Mouse (Mus musculus): Measurements from ENCODE around the gene Ino80d. TPM values are rescaled to one million over a fixed set of nuclear protein-coding genes. Genes with fewer than 3 reads are reported as not detected.

Ino80d gene
- total and polyA plus RNA-seq, 2 experiments from 2014 or later, result 5.7 to 11.9 TPM

GRCm38 (mm10) chr1:63080277-63080676 is 34.2 kb downstream of the Ino80d start:
- DNase-seq (no peak), ATAC-seq (no peak)
- no peaks in the 10 kb centered on the region for H3K27me3 ChIP-seq (ENCODE audit: insufficient read depth, low read length)
- no peak for TF ChIP-seq CTCF (IDR thresholded peaks at IDR 0.05; ENCODE audit: low read depth)
- H3K4me2 ChIP-seq (ENCODE audit: low read depth), result no peak overlapping the region
- H3K4me1 ChIP-seq (ENCODE audit: insufficient read depth), result no peaks in the 10 kb centered on the region
- no peak overlapping the region for H3K27ac ChIP-seq (ENCODE audit: low read depth, low read length)
- no peaks in the 10 kb centered on the region for H3K9me3 ChIP-seq (ENCODE audit: low read length)
- H3K36me3 ChIP-seq (ENCODE audit: insufficient read depth), result peaks cover 44% of the 10 kb centered on the region
- no peak overlapping the region for H3K4me3 ChIP-seq (ENCODE audit: low read depth, low read length)
- no peak overlapping the region for H3K9ac ChIP-seq
- WGBS, result 78% methylated on average over 5 of the region's 5 CpGs

GRCm38 (mm10) chr1:63076383-63076782 is 38.1 kb downstream of the Ino80d start:
- ATAC-seq, result no peak
- H3K4me1 ChIP-seq (ENCODE audit: insufficient read depth), result no peaks in the 10 kb centered on the region
- H3K9me3 ChIP-seq (ENCODE audit: low read length), result no peaks in the 10 kb centered on the region

GRCm38 (mm10) chr1:63071379-63071778 is 43.1 kb downstream of the Ino80d start:
- no peak overlapping the region for H3K27ac ChIP-seq (ENCODE audit: low read depth, low read length)
- H3K4me1 ChIP-seq (ENCODE audit: insufficient read depth), result no peaks in the 10 kb centered on the region
- H3K4me3 ChIP-seq (ENCODE audit: low read depth, low read length), result no peak overlapping the region
- H3K4me2 ChIP-seq (ENCODE audit: low read depth), result no peak overlapping the region
- no peak overlapping the region for H3K9ac ChIP-seq
- WGBS, result 97% methylated on average over 1 of the region's 1 CpGs
- no peak for TF ChIP-seq CTCF (IDR thresholded peaks at IDR 0.05; ENCODE audit: low read depth)
- no peaks in the 10 kb centered on the region for H3K27me3 ChIP-seq (ENCODE audit: insufficient read depth, low read length)
- H3K36me3 ChIP-seq (ENCODE audit: insufficient read depth), result peaks cover 63% of the 10 kb centered on the region
- no peak for ATAC-seq
- no peak for DNase-seq
- H3K9me3 ChIP-seq (ENCODE audit: low read length), result no peaks in the 10 kb centered on the region

More at GRCm38 (mm10) chr1:63076383-63076782, 38.1 kb downstream of the Ino80d start:
- TF ChIP-seq CTCF (IDR thresholded peaks at IDR 0.05; ENCODE audit: low read depth), result no peak
- Histone ChIP-seq H3K4me2 (ENCODE audit: low read depth) (no peak overlapping the region), H3K36me3 (ENCODE audit: insufficient read depth) (peaks cover 59% of the 10 kb centered on the region), H3K9ac (no peak overlapping the region), H3K27ac (ENCODE audit: low read depth, low read length) (no peak overlapping the region), H3K4me3 (ENCODE audit: low read depth, low read length) (no peak overlapping the region), H3K27me3 (ENCODE audit: insufficient read depth, low read length) (no peaks in the 10 kb centered on the region)
- WGBS, result 94% methylated on average over 2 of the region's 2 CpGs
- DNase-seq, result no peak

- no peaks in the 10 kb centered on the region for H3K9me3 ChIP-seq (ENCODE audit: low read length)
- 97% methylated on average over 12 of the region's 12 CpGs for WGBS
- no peak overlapping the region for H3K27ac ChIP-seq (ENCODE audit: low read depth, low read length)
- TF ChIP-seq CTCF (IDR thresholded peaks at IDR 0.05; ENCODE audit: low read depth), result no peak
- peaks cover 41% of the 10 kb centered on the region for H3K36me3 ChIP-seq (ENCODE audit: insufficient read depth)
- H3K9ac ChIP-seq, result no peak overlapping the region
- no peak overlapping the region for H3K4me2 ChIP-seq (ENCODE audit: low read depth)
- ATAC-seq (no peak), DNase-seq (no peak)
- no peaks in the 10 kb centered on the region for H3K27me3 ChIP-seq (ENCODE audit: insufficient read depth, low read length)
- no peak overlapping the region for H3K4me3 ChIP-seq (ENCODE audit: low read depth, low read length)
- H3K4me1 ChIP-seq (ENCODE audit: insufficient read depth), result peaks cover 5% of the 10 kb centered on the region; the same call in 1 of the 2 replicates
These were observed 56.1 kb downstream of the Ino80d start for GRCm38 (mm10) chr1:63058361-63058760.

GRCm38 (mm10) chr1:63057849-63058248 is 56.6 kb downstream of the Ino80d start:
- Histone ChIP-seq H3K4me3 (ENCODE audit: low read depth, low read length) (no peak overlapping the region), H3K36me3 (ENCODE audit: insufficient read depth) (peaks cover 41% of the 10 kb centered on the region), H3K9me3 (ENCODE audit: low read length) (no peaks in the 10 kb centered on the region), H3K4me1 (ENCODE audit: insufficient read depth) (peaks cover 5% of the 10 kb centered on the region; the same call in 1 of the 2 replicates), H3K27me3 (ENCODE audit: insufficient read depth, low read length) (no peaks in the 10 kb centered on the region), H3K4me2 (ENCODE audit: low read depth) (no peak overlapping the region), H3K27ac (ENCODE audit: low read depth, low read length) (no peak overlapping the region), H3K9ac (no peak overlapping the region)
- no peak for ATAC-seq
- no peak for DNase-seq
- no peak for TF ChIP-seq CTCF (IDR thresholded peaks at IDR 0.05; ENCODE audit: low read depth)
- WGBS, result 83% methylated on average over 11 of the region's 11 CpGs

- Histone ChIP-seq H3K9ac (no peak overlapping the region), H3K4me2 (ENCODE audit: low read depth) (no peak overlapping the region), H3K4me3 (ENCODE audit: low read depth, low read length) (no peak overlapping the region), H3K36me3 (ENCODE audit: insufficient read depth) (peaks cover 41% of the 10 kb centered on the region), H3K9me3 (ENCODE audit: low read length) (no peaks in the 10 kb centered on the region), H3K4me1 (ENCODE audit: insufficient read depth) (peaks cover 5% of the 10 kb centered on the region; the same call in 1 of the 2 replicates), H3K27me3 (ENCODE audit: insufficient read depth, low read length) (no peaks in the 10 kb centered on the region), H3K27ac (ENCODE audit: low read depth, low read length) (no peak overlapping the region)
- no peak for ATAC-seq
- no peak for DNase-seq
- WGBS, result 69% methylated on average over 3 of the region's 3 CpGs
- TF ChIP-seq CTCF (IDR thresholded peaks at IDR 0.05; ENCODE audit: low read depth), result no peak
These were observed 57.1 kb downstream of the Ino80d start for GRCm38 (mm10) chr1:63057318-63057717.

GRCm38 (mm10) chr1:63055386-63055785 is 59.1 kb downstream of the Ino80d start:
- Histone ChIP-seq H3K4me1 (ENCODE audit: insufficient read depth) (peaks cover 5% of the 10 kb centered on the region; the same call in 1 of the 2 replicates), H3K27ac (ENCODE audit: low read depth, low read length) (no peak overlapping the region), H3K36me3 (ENCODE audit: insufficient read depth) (peaks cover 25% of the 10 kb centered on the region), H3K9me3 (ENCODE audit: low read length) (no peaks in the 10 kb centered on the region), H3K9ac (no peak overlapping the region), H3K4me2 (ENCODE audit: low read depth) (no peak overlapping the region), H3K4me3 (ENCODE audit: low read depth, low read length) (no peak overlapping the region), H3K27me3 (ENCODE audit: insufficient read depth, low read length) (no peaks in the 10 kb centered on the region)
- ATAC-seq, result no peak
- TF ChIP-seq CTCF (IDR thresholded peaks at IDR 0.05; ENCODE audit: low read depth), result no peak
- peak; percentile 15 for DNase-seq
- 18% methylated on average over 3 of the region's 3 CpGs for WGBS

Measured in forebrain, postnatal 0 days (tissue).